Mouse (Mus musculus) ES-E14 (cell line): ENCODE measurements at regions not wholly inside any gene's neighbourhood (a gene's known extent, or its start where the extent isn't known, plus 50 kb on each side); places are given as distances from the start of the nearest gene placed in this dataset.

Experiments
- DNase-seq: peaks from one replicate; pipeline ENCODE4 v3.0.0-alpha.2; 2013; ENCODE audit warnings: low read depth, low spot score
- H3K27ac ChIP-seq: 2 replicates; pipeline ENCODE4 v1.5.1; 2012; ENCODE audit warnings: low read depth, mild to moderate bottlenecking, low read length, moderate library complexity, mixed read lengths; ENCODE audit not compliant: poor library complexity, insufficient read depth, severe bottlenecking
- H3K36me3 ChIP-seq: 2 replicates; pipeline ENCODE4 v1.6.1; 2012; ENCODE audit warnings: mild to moderate bottlenecking, low read length, moderate library complexity, mixed read lengths; ENCODE audit not compliant: control insufficient read depth, poor library complexity, insufficient read depth, severe bottlenecking
- H3K4me1 ChIP-seq, 2 experiments: fragments of 150-350 bp in 1 of 2; sonication (generic) in 1 of 2; 2 replicates each; pipeline ENCODE4 v1.6.1; 2012; ENCODE audit warnings: low read length in 2 of 2, mild to moderate bottlenecking in 1 of 2, mixed read lengths in 1 of 2; ENCODE audit not compliant: control insufficient read depth in 2 of 2, insufficient read depth in 2 of 2, poor library complexity in 1 of 2
- H3K4me3 ChIP-seq, 2 experiments: fragments of 150-350 bp in 1 of 2; sonication (generic) in 1 of 2; 2 replicates each; pipeline ENCODE4 v1.5.1; 2012; ENCODE audit warnings: low read length in 2 of 2, low read depth in 1 of 2, mild to moderate bottlenecking in 1 of 2, mixed read lengths in 1 of 2; ENCODE audit not compliant: insufficient read depth in 1 of 2, poor library complexity in 1 of 2, severe bottlenecking in 1 of 2
- H3K9ac ChIP-seq: 2 replicates; pipeline ENCODE4 v1.6.1; 2012; ENCODE audit warnings: low read depth, mild to moderate bottlenecking, low read length, mixed read lengths; ENCODE audit not compliant: poor library complexity, insufficient read depth, severe bottlenecking
- H3K9me3 ChIP-seq: fragments of 150-350 bp; sonication (generic); 2 replicates; pipeline ENCODE4 v1.6.1; 2012; ENCODE audit warnings: low read depth, mild to moderate bottlenecking, low read length; ENCODE audit not compliant: control insufficient read depth, insufficient read depth
- CHD2 ChIP-seq: IDR thresholded peaks from 2 replicates; pipeline ENCODE4 v1.6.1; 2014; ENCODE audit warnings: mild to moderate bottlenecking, low read depth, low read length, inconsistent platforms
- HCFC1 ChIP-seq: IDR thresholded peaks from 2 replicates; pipeline ENCODE4 v1.6.1; 2012; ENCODE audit warnings: low read length, inconsistent platforms, borderline replicate concordance; ENCODE audit not compliant: insufficient read depth
- MAFK ChIP-seq: IDR thresholded peaks from 2 replicates; pipeline ENCODE4 v1.6.1; 2014; ENCODE audit warnings: mild to moderate bottlenecking, low read depth, low read length, inconsistent platforms; ENCODE audit not compliant: insufficient read depth
- ZC3H11A ChIP-seq: IDR thresholded peaks from 2 replicates; pipeline ENCODE4 v1.6.1; 2012; ENCODE audit warnings: low read depth, mild to moderate bottlenecking, inconsistent platforms, low read length, borderline replicate concordance
- ZNF384 ChIP-seq: IDR thresholded peaks from 2 replicates; pipeline ENCODE4 v1.6.1; 2012; ENCODE audit warnings: low read depth, low read length, inconsistent platforms
- in situ Hi-C, 2 experiments: fragments of 600-800 bp; cut with MboI; formaldehyde crosslinking; loops; one replicate each; pipeline ENCODE4 v1.15.1; 2025; ENCODE audit warnings: low sequenced_read_pairs in 2 of 2, inconsistent platforms in 1 of 2; ENCODE audit not compliant: unreplicated experiment in 2 of 2

DNA sequence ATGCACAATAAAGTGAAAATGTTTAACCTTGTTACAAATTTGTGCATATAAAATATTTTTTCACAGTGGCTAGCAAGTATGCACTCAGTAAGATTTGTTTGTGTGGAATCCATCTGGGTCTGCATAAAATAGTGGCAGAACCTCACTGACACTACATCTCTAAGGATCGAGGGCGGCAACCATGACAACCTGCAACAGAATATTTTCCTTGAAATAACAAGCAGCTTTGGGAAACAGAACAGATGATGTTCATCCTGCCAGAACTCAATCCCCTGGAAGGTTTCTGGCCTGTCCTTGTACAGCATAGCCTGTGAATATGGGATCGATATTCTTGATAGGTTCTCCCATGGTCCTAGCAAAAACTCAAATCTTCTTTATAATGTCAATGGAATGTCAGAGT lies 509.4 kb downstream of the Gabrg2 start:
- H3K9me3 ChIP-seq = no peaks in the 10 kb centered on the region
- H3K4me3 ChIP-seq = no peak overlapping the region
- DNase-seq = no peak
- no peak overlapping the region for H3K27ac ChIP-seq
- in situ Hi-C loops = no loop called here
- TF ChIP-seq HCFC1 = no peak
- no peak for TF ChIP-seq CHD2
- no peak for TF ChIP-seq ZC3H11A
- TF ChIP-seq MAFK = no peak
- TF ChIP-seq ZNF384 = no peak
- H3K9ac ChIP-seq = no peak overlapping the region
- H3K4me1 ChIP-seq = no peaks in the 10 kb centered on the region
- no peaks in the 10 kb centered on the region for H3K36me3 ChIP-seq

DNA sequence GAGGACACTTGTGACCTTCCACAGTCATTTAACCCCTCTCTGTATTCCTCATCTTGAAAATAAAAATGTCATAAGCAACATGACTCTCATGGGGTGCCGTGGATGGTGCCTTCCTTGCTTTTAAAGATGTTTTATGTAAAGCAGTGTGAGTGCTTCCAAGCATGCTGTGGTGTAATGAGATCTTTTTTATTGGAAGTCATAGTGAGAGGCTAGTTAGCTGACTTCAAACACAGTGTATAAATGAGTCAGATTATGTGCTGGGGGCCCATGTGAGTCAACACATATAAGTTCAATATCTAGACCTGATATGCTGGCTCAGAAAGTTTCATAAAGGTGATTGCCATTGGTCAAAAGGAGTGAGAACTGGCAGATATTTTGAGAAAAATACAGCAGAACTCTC lies 516.8 kb downstream of the Gabrg2 start:
- no peak for DNase-seq
- in situ Hi-C loops = no loop called here
- no peaks in the 10 kb centered on the region for H3K36me3 ChIP-seq
- no peak for TF ChIP-seq ZNF384
- TF ChIP-seq MAFK = no peak
- TF ChIP-seq HCFC1 = no peak
- no peak for TF ChIP-seq ZC3H11A
- no peak for TF ChIP-seq CHD2
- no peak overlapping the region for H3K4me3 ChIP-seq
- H3K9ac ChIP-seq = no peak overlapping the region
- no peaks in the 10 kb centered on the region for H3K9me3 ChIP-seq
- H3K4me1 ChIP-seq = no peaks in the 10 kb centered on the region
- no peak overlapping the region for H3K27ac ChIP-seq

DNA sequence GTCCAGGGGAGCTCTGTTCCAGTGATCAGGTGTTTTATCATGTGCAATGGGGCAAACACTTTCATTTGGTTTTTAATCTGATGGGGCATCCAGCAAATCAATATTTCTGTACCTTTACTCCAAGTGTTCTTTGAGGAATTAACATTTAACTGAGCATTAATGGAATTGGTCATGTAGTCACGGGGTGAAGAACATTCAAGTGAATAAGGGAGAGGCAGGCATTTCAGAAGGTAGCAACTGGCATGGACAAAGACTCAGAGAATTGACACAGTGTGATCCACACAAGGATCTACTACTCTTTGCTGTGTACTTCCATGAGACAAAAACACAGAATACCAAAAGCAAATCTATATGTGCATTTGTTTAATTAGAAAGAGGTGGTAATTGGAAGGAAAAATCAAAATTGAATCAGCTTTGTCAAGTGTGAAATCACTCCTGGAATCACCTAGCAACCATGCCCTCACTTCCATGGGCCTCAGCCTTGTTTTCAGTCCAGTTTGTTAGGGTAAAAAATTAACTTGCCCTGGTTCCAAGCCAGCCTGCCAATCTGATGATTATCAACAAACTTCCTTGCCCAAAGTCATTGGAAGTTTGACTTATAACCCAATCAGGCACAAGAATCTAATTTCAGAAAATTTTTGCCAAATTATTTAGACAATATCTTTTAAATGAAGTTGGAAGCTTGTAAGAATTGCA lies 529.6 kb downstream of the Gabrg2 start:
- H3K27ac ChIP-seq = no peak overlapping the region
- in situ Hi-C loops = no loop called here
- H3K36me3 ChIP-seq = no peaks in the 10 kb centered on the region
- no peak overlapping the region for H3K4me3 ChIP-seq
- no peaks in the 10 kb centered on the region for H3K4me1 ChIP-seq
- no peaks in the 10 kb centered on the region for H3K9me3 ChIP-seq
- TF ChIP-seq MAFK (no peak), ZNF384 (no peak), HCFC1 (no peak), ZC3H11A (no peak), CHD2 (no peak)
- DNase-seq = no peak
- H3K9ac ChIP-seq = no peak overlapping the region

DNA sequence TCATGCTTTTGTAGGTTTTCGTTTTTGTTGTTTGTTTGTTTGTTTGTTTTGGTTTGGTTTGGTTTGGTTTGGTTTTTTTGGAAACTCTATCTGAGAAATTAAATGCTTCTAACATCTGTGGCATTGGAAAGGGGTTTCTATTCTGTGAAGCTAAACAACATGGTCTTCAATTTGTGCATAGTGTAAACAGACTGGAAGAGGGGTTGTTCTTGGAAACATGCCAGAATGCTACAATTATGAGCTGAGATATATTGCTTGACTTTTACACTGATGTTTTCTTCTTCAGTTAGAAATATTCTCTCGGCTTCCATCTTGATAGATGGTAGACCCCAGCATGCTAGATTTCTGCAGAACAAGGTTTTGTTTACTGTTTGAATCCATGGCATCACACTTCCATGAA lies 533.3 kb downstream of the Gabrg2 start:
- Histone ChIP-seq H3K9me3 (no peaks in the 10 kb centered on the region), H3K9ac (no peak overlapping the region), H3K4me3 (no peak overlapping the region), H3K36me3 (no peaks in the 10 kb centered on the region), H3K4me1 (no peaks in the 10 kb centered on the region), H3K27ac (no peak overlapping the region)
- in situ Hi-C loops = no loop called here
- TF ChIP-seq ZNF384 (no peak), ZC3H11A (no peak), MAFK (no peak), HCFC1 (no peak), CHD2 (no peak)
- no peak for DNase-seq

DNA sequence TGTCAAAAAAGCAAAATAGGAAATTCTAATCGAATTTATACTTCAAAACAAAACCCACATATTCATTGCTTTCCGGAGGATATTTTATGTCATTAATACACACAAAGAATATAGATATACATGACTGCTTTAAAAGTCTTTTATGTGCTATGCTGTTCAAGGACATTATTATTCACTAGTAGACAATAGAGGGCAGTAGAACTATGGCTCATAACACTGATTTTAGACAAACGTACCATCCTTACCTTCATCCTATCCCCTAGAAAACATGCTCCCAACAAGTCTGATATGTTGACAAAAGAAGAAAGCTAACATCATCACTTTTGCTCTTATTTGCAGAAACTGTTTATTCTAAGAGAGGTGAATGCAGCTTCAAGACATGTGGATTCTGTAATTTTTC lies 566.8 kb downstream of the Gabrg2 start:
- no peak overlapping the region for H3K4me3 ChIP-seq
- no peak overlapping the region for H3K9ac ChIP-seq
- H3K36me3 ChIP-seq = no peaks in the 10 kb centered on the region
- no peaks in the 10 kb centered on the region for H3K9me3 ChIP-seq
- no peak overlapping the region for H3K27ac ChIP-seq
- TF ChIP-seq MAFK = no peak
- TF ChIP-seq ZC3H11A = no peak
- no peak for TF ChIP-seq CHD2
- no peak for TF ChIP-seq HCFC1
- TF ChIP-seq ZNF384 = no peak
- in situ Hi-C loops = no loop called here
- H3K4me1 ChIP-seq = no peaks in the 10 kb centered on the region
- no peak for DNase-seq
